Mouse (Mus musculus): ENCODE data around the gene Dhx37. TPM values are rescaled to one million over a fixed set of nuclear protein-coding genes. Genes with fewer than 3 reads are reported as not detected.

Dhx37 gene
- total RNA-seq, 1 experiment, result 24.7 TPM

DNA sequence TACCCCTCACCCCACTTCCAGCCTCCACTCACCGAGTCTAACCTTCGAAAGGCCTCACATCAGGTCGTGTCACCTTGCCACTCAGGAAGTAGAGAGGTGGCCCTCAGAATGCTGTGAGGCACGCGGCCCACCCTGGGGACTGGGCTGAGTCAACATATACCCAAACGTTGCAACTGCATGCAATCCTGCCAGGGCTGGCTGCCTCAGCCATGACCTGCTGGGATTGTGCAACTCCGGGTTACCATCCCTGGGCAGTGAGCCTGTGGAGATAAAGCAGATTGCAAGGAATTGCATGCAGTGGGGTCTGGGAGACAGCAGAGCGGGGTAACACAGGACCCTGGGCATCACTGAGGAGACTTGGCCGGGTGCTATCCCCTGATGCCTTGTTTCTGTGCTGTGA is 18.7 kb upstream of the Dhx37 start:
- peaks cover 0 to 10% of the 10 kb centered on the region in 2 experiments; a peak in 2 of 4 replicates for H3K4me1 ChIP-seq (ENCODE audit: control insufficient read depth in 2 of 2, insufficient read depth in 2 of 2, low read length in 2 of 2, poor library complexity in 1 of 2)
- peaks cover 37% of the 10 kb centered on the region for H3K36me3 ChIP-seq (ENCODE audit: control insufficient read depth, insufficient read depth, low read length, poor library complexity, severe bottlenecking)
- in situ Hi-C loops (cut with MboI; ENCODE audit: low sequenced_read_pairs in 2 of 2, unreplicated experiment in 2 of 2), result no loop called here
- DNase-seq (ENCODE audit: low read depth, low spot score), result no peak
- H3K4me3 ChIP-seq (ENCODE audit: insufficient read depth in 1 of 2, low read depth in 1 of 2, low read length in 2 of 2, poor library complexity in 1 of 2, severe bottlenecking in 1 of 2), result no peak overlapping the region
- H3K9ac ChIP-seq (ENCODE audit: insufficient read depth, low read depth, low read length, poor library complexity, severe bottlenecking), result no peak overlapping the region
- no peak overlapping the region for H3K27ac ChIP-seq (ENCODE audit: insufficient read depth, low read depth, low read length, poor library complexity, severe bottlenecking)
- no peak for TF ChIP-seq ZNF384 (IDR thresholded peaks at IDR 0.05; ENCODE audit: low read depth, low read length)
- TF ChIP-seq HCFC1 (IDR thresholded peaks at IDR 0.05; ENCODE audit: borderline replicate concordance, insufficient read depth, low read length), result no peak
- TF ChIP-seq CHD2 (IDR thresholded peaks at IDR 0.05; ENCODE audit: low read depth, low read length), result no peak
- no peak for TF ChIP-seq ZC3H11A (IDR thresholded peaks at IDR 0.05; ENCODE audit: borderline replicate concordance, low read depth, low read length)
- no peak for TF ChIP-seq MAFK (IDR thresholded peaks at IDR 0.05; ENCODE audit: insufficient read depth, low read depth, low read length)
- no peaks in the 10 kb centered on the region for H3K9me3 ChIP-seq (ENCODE audit: control insufficient read depth, insufficient read depth, low read depth, low read length)

DNA sequence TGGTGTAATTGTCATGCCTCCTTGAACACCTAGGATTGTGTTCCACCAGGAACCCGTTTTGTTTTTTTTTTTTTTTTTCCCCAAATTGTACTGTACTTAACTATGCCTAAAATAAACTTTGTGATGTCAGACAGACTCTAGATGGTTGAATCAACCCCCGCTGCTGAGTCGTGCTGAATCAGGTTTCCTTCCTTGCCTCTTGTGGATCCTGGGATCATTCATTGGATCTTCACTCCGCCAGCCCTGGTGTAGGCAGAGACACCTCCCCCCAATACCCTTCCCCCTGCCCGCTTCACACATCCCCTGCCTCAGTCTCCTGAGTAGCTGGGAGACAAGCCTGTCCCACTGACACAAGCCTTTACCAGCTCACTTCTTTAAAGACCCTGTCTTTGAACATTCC is 15.4 kb upstream of the Dhx37 start:
- H3K27ac ChIP-seq (ENCODE audit: insufficient read depth, low read depth, low read length, poor library complexity, severe bottlenecking), result no peak overlapping the region
- in situ Hi-C loops (cut with MboI; ENCODE audit: low sequenced_read_pairs in 2 of 2, unreplicated experiment in 2 of 2), result no loop called here
- no peaks in the 10 kb centered on the region for H3K9me3 ChIP-seq (ENCODE audit: control insufficient read depth, insufficient read depth, low read depth, low read length)
- no peak overlapping the region for H3K4me3 ChIP-seq (ENCODE audit: insufficient read depth in 1 of 2, low read depth in 1 of 2, low read length in 2 of 2, poor library complexity in 1 of 2, severe bottlenecking in 1 of 2)
- no peak for TF ChIP-seq HCFC1 (IDR thresholded peaks at IDR 0.05; ENCODE audit: borderline replicate concordance, insufficient read depth, low read length)
- TF ChIP-seq ZC3H11A (IDR thresholded peaks at IDR 0.05; ENCODE audit: borderline replicate concordance, low read depth, low read length), result no peak
- no peak for TF ChIP-seq ZNF384 (IDR thresholded peaks at IDR 0.05; ENCODE audit: low read depth, low read length)
- no peak for TF ChIP-seq CHD2 (IDR thresholded peaks at IDR 0.05; ENCODE audit: low read depth, low read length)
- TF ChIP-seq MAFK (IDR thresholded peaks at IDR 0.05; ENCODE audit: insufficient read depth, low read depth, low read length), result no peak
- H3K36me3 ChIP-seq (ENCODE audit: control insufficient read depth, insufficient read depth, low read length, poor library complexity, severe bottlenecking), result peaks cover 28% of the 10 kb centered on the region
- no peak for DNase-seq (ENCODE audit: low read depth, low spot score)
- no peak overlapping the region for H3K9ac ChIP-seq (ENCODE audit: insufficient read depth, low read depth, low read length, poor library complexity, severe bottlenecking)
- H3K4me1 ChIP-seq (ENCODE audit: control insufficient read depth in 2 of 2, insufficient read depth in 2 of 2, low read length in 2 of 2, poor library complexity in 1 of 2), result peaks cover 0 to 11% of the 10 kb centered on the region in 2 experiments; a peak in 2 of 4 replicates

DNA sequence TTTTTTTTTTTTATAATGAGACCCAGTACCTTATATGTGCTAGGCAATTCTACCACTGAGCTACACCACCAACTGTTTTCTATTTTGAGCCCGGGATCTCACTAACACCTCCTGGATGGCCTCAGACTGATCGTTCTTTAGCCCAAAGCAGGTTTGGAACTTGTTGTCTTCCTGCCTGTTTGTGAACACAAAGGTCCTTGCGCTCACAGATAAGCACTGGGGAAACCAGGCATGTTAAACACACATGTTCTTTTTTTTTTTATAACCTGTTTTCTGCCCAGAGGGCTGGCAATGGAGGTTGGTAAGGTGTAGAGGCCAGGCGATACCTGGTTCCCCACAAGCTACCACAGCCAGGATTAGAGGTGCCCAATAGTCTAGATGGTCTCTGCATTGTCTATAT is 14.7 kb upstream of the Dhx37 start:
- peaks cover 24% of the 10 kb centered on the region for H3K36me3 ChIP-seq (ENCODE audit: control insufficient read depth, insufficient read depth, low read length, poor library complexity, severe bottlenecking)
- no peak overlapping the region for H3K27ac ChIP-seq (ENCODE audit: insufficient read depth, low read depth, low read length, poor library complexity, severe bottlenecking)
- no peak for TF ChIP-seq ZC3H11A (IDR thresholded peaks at IDR 0.05; ENCODE audit: borderline replicate concordance, low read depth, low read length)
- no peak for TF ChIP-seq CHD2 (IDR thresholded peaks at IDR 0.05; ENCODE audit: low read depth, low read length)
- TF ChIP-seq HCFC1 (IDR thresholded peaks at IDR 0.05; ENCODE audit: borderline replicate concordance, insufficient read depth, low read length), result no peak
- no peak for TF ChIP-seq MAFK (IDR thresholded peaks at IDR 0.05; ENCODE audit: insufficient read depth, low read depth, low read length)
- no peak for TF ChIP-seq ZNF384 (IDR thresholded peaks at IDR 0.05; ENCODE audit: low read depth, low read length)
- in situ Hi-C loops (cut with MboI; ENCODE audit: low sequenced_read_pairs in 2 of 2, unreplicated experiment in 2 of 2), result no loop called here
- no peak for DNase-seq (ENCODE audit: low read depth, low spot score)
- H3K4me3 ChIP-seq (ENCODE audit: insufficient read depth in 1 of 2, low read depth in 1 of 2, low read length in 2 of 2, poor library complexity in 1 of 2, severe bottlenecking in 1 of 2), result no peak overlapping the region
- H3K4me1 ChIP-seq (ENCODE audit: control insufficient read depth in 2 of 2, insufficient read depth in 2 of 2, low read length in 2 of 2, poor library complexity in 1 of 2), result peaks cover 0 to 14% of the 10 kb centered on the region in 2 experiments; a peak in 2 of 4 replicates
- no peak overlapping the region for H3K9ac ChIP-seq (ENCODE audit: insufficient read depth, low read depth, low read length, poor library complexity, severe bottlenecking)
- H3K9me3 ChIP-seq (ENCODE audit: control insufficient read depth, insufficient read depth, low read depth, low read length), result no peaks in the 10 kb centered on the region

DNA sequence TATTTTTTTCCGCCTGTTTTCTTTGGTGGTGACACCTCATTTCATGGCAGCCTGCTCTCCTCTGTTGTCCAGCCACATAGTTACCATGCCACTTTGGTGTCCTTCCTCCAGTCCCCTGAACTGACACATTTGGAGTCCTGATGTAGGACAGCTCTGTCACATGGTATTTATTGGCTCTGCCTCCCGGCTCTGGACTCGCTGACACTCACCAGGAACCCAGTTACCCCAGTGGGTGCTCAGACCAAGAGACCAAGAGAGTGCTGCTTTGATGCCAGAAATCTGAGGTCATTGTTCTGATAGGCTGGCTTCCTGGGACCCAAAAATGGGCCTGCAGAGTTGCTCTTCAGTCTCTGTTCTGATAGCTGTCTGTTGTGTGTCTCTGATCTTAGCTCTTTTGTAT is 14.1 kb upstream of the Dhx37 start:
- in situ Hi-C loops (cut with MboI; ENCODE audit: low sequenced_read_pairs in 2 of 2, unreplicated experiment in 2 of 2), result no loop called here
- TF ChIP-seq CHD2 (IDR thresholded peaks at IDR 0.05; ENCODE audit: low read depth, low read length), result no peak
- no peak for TF ChIP-seq MAFK (IDR thresholded peaks at IDR 0.05; ENCODE audit: insufficient read depth, low read depth, low read length)
- no peak for TF ChIP-seq ZNF384 (IDR thresholded peaks at IDR 0.05; ENCODE audit: low read depth, low read length)
- TF ChIP-seq ZC3H11A (IDR thresholded peaks at IDR 0.05; ENCODE audit: borderline replicate concordance, low read depth, low read length), result no peak
- TF ChIP-seq HCFC1 (IDR thresholded peaks at IDR 0.05; ENCODE audit: borderline replicate concordance, insufficient read depth, low read length), result no peak
- peaks cover 24% of the 10 kb centered on the region for H3K36me3 ChIP-seq (ENCODE audit: control insufficient read depth, insufficient read depth, low read length, poor library complexity, severe bottlenecking)
- H3K9me3 ChIP-seq (ENCODE audit: control insufficient read depth, insufficient read depth, low read depth, low read length), result no peaks in the 10 kb centered on the region
- peaks cover 0 to 14% of the 10 kb centered on the region in 2 experiments; a peak in 2 of 4 replicates for H3K4me1 ChIP-seq (ENCODE audit: control insufficient read depth in 2 of 2, insufficient read depth in 2 of 2, low read length in 2 of 2, poor library complexity in 1 of 2)
- no peak for DNase-seq (ENCODE audit: low read depth, low spot score)
- H3K9ac ChIP-seq (ENCODE audit: insufficient read depth, low read depth, low read length, poor library complexity, severe bottlenecking), result no peak overlapping the region
- H3K4me3 ChIP-seq (ENCODE audit: insufficient read depth in 1 of 2, low read depth in 1 of 2, low read length in 2 of 2, poor library complexity in 1 of 2, severe bottlenecking in 1 of 2), result no peak overlapping the region
- no peak overlapping the region for H3K27ac ChIP-seq (ENCODE audit: insufficient read depth, low read depth, low read length, poor library complexity, severe bottlenecking)

DNA sequence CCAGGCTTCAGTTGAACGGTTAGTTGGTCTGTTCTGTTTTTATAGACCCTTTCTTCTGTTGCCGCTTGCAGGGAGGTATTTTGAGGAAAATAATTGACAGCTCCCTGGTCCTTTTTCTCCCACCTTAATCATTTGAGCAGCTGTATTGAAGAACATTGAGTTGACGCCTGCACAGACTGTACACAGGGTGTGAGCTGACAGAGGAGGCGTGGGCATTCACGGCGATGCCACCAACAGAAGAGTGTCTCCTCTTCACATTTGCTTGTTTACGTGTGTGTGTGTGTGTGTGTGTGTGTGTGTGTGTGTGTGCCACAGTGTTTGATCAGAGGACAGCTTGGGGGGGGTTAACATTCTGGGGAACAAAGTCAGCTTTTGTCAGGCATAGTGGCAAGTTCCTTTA is 12.4 kb upstream of the Dhx37 start:
- TF ChIP-seq HCFC1 (IDR thresholded peaks at IDR 0.05; ENCODE audit: borderline replicate concordance, insufficient read depth, low read length) (no peak), ZNF384 (IDR thresholded peaks at IDR 0.05; ENCODE audit: low read depth, low read length) (no peak), ZC3H11A (IDR thresholded peaks at IDR 0.05; ENCODE audit: borderline replicate concordance, low read depth, low read length) (no peak), MAFK (IDR thresholded peaks at IDR 0.05; ENCODE audit: insufficient read depth, low read depth, low read length) (no peak), CHD2 (IDR thresholded peaks at IDR 0.05; ENCODE audit: low read depth, low read length) (no peak)
- H3K9me3 ChIP-seq (ENCODE audit: control insufficient read depth, insufficient read depth, low read depth, low read length), result no peaks in the 10 kb centered on the region
- in situ Hi-C loops (cut with MboI; ENCODE audit: low sequenced_read_pairs in 2 of 2, unreplicated experiment in 2 of 2), result no loop called here
- peaks cover 4 to 14% of the 10 kb centered on the region in 2 experiments for H3K4me1 ChIP-seq (ENCODE audit: control insufficient read depth in 2 of 2, insufficient read depth in 2 of 2, low read length in 2 of 2, poor library complexity in 1 of 2)
- DNase-seq (ENCODE audit: low read depth, low spot score), result no peak
- H3K27ac ChIP-seq (ENCODE audit: insufficient read depth, low read depth, low read length, poor library complexity, severe bottlenecking), result no peak overlapping the region
- peaks cover 8% of the 10 kb centered on the region; the same call in 1 of the 2 replicates for H3K36me3 ChIP-seq (ENCODE audit: control insufficient read depth, insufficient read depth, low read length, poor library complexity, severe bottlenecking)
- H3K9ac ChIP-seq (ENCODE audit: insufficient read depth, low read depth, low read length, poor library complexity, severe bottlenecking), result no peak overlapping the region
- no peak overlapping the region for H3K4me3 ChIP-seq (ENCODE audit: insufficient read depth in 1 of 2, low read depth in 1 of 2, low read length in 2 of 2, poor library complexity in 1 of 2, severe bottlenecking in 1 of 2)
